Mouse (Mus musculus) heart, adult 2 months (tissue): ENCODE results near the gene Dscam.

Experiments
- CTCF ChIP-seq: fragments of 200-600 bp; IDR thresholded peaks from 2 replicates; pipeline ENCODE4 v1.8.1; 2022; ENCODE audit warnings: antibody characterized with exemption, mild to moderate bottlenecking, moderate library complexity
- EP300 ChIP-seq: fragments of 200-500 bp; IDR thresholded peaks from 2 replicates; pipeline ENCODE4 v1.6.1; 2011; ENCODE audit warnings: low read depth, low read length, control low read depth; ENCODE audit not compliant: insufficient read depth
- POLR2A ChIP-seq: fragments of 200-500 bp; IDR thresholded peaks from 2 replicates; pipeline ENCODE4 v1.6.1; 2011; ENCODE audit warnings: mild to moderate bottlenecking, low read depth, low read length, control low read depth; ENCODE audit not compliant: insufficient read depth

DNA sequence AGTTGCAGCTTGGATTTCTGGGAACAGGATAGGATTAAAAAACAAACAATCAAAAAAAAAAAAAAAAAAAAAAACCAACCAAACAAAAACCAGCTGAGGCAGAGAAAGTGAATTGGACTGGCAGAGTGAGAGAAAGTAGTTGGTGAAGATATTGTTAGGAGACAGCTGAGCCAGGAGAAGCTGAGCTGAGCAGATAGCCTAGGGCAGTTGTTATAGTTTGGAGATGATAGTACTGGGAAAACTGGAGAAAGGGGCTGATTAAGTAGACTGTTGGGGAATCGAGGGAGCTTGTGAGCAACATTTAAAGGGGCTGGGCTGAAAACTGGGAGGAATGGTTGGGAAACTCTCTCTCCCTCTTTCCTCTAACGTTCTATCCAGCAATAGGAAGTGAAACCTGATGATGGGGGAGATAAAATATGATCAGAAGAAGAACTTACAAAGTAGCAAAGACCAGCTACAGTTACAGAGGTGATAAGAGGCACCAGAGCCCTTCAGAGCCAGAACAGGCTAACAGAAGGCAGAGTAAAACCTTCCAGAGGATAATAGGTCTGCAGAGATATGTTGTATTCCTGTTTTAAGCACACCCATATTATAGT is 201.6 kb downstream of the Dscam start:
- TF ChIP-seq POLR2A (no peak), CTCF (no peak), EP300 (no peak)
